Mouse (Mus musculus): ENCODE data around the gene Tex46.

- no peak for TF ChIP-seq CTCF (IDR thresholded peaks at IDR 0.05; ENCODE audit: low read depth, low read length)
- no peak for TF ChIP-seq POLR2A (IDR thresholded peaks at IDR 0.05; ENCODE audit: extremely low read depth, insufficient read depth, low read length)
These were observed 8.2 kb upstream of the Tex46 start for GRCm38 (mm10) chr4:136602018-136602554.

All from liver, adult 2 months (tissue).